Mouse (Mus musculus): ENCODE data around the gene Tcaf3.

Gene Tcaf3

GRCm38 (mm10) chr6:42597592-42597991 lies at the start of gene Tcaf3:
Gene Tcaf3 (minus strand): TSS chr6:42597692.
- DNase-seq = no peak

GRCm38 (mm10) chr6:42644912-42645549 lies 47.5 kb upstream of the Tcaf3 start, which contains the start of gene Tcaf2:
Gene Tcaf2 (minus strand): TSS chr6:42645254.
- peak; percentile 37 for DNase-seq

- DNase-seq = no peak
Measured at GRCm38 (mm10) chr6:42634393-42634792, 36.9 kb upstream of the Tcaf3 start.

- DNase-seq = no peak
Measured at GRCm38 (mm10) chr6:42631395-42631794, 33.9 kb upstream of the Tcaf3 start.

- no peak for DNase-seq
Measured at GRCm38 (mm10) chr6:42616904-42617303, 19.4 kb upstream of the Tcaf3 start.

- no peak for DNase-seq
Measured at GRCm38 (mm10) chr6:42612218-42612617, 14.7 kb upstream of the Tcaf3 start.

- no peak for DNase-seq
Measured at GRCm38 (mm10) chr6:42610954-42611522, 13.5 kb upstream of the Tcaf3 start.

GRCm38 (mm10) chr6:42593138-42593882 lies 4.2 kb downstream of the Tcaf3 start:
- DNase-seq = no peak

GRCm38 (mm10) chr6:42586569-42586968 lies 10.9 kb downstream of the Tcaf3 start:
- no peak for DNase-seq

GRCm38 (mm10) chr6:42583488-42583872 lies 14.0 kb downstream of the Tcaf3 start:
- DNase-seq = peak; percentile 57

- no peak for DNase-seq
Measured at GRCm38 (mm10) chr6:42582741-42583487, 14.6 kb downstream of the Tcaf3 start.

- no peak for DNase-seq
Measured at GRCm38 (mm10) chr6:42578678-42579077, 18.8 kb downstream of the Tcaf3 start.

GRCm38 (mm10) chr6:42577433-42577832 lies 20.1 kb downstream of the Tcaf3 start:
- DNase-seq = no peak

- DNase-seq = no peak
Measured at GRCm38 (mm10) chr6:42568205-42568604, 29.3 kb downstream of the Tcaf3 start.

- no peak for DNase-seq
Measured at GRCm38 (mm10) chr6:42566076-42566598, 31.4 kb downstream of the Tcaf3 start.

GRCm38 (mm10) chr6:42562280-42562679 lies 35.2 kb downstream of the Tcaf3 start:
- DNase-seq = no peak

GRCm38 (mm10) chr6:42560885-42561284 lies 36.6 kb downstream of the Tcaf3 start:
- no peak for DNase-seq

- DNase-seq = no peak
Measured at GRCm38 (mm10) chr6:42558641-42559040, 38.9 kb downstream of the Tcaf3 start.

- DNase-seq = no peak
Measured at GRCm38 (mm10) chr6:42547461-42547860, 50.0 kb downstream of the Tcaf3 start, which contains the start of gene Olfr455. Gene Olfr455 (minus strand): TSS chr6:42547587.

- no peak for DNase-seq
Measured at GRCm38 (mm10) chr6:42546180-42546579, 51.3 kb downstream of the Tcaf3 start.

GRCm38 (mm10) chr6:42545451-42545885 lies 52.0 kb downstream of the Tcaf3 start:
- DNase-seq = no peak

GRCm38 (mm10) chr6:42544846-42545245 lies 52.6 kb downstream of the Tcaf3 start:
- no peak for DNase-seq

Measured in thymus, postnatal 25 days (tissue).